Mouse (Mus musculus) kidney, embryonic 16.5 days (tissue): ENCODE data around the gene Arl3. TPM values are rescaled to one million over a fixed set of nuclear protein-coding genes. Genes with fewer than 3 reads are reported as not detected.

ENCODE experiments used
- ATAC-seq: fragments of 200-750 bp; cut with Nextera tagmentation; 2 replicates; pipeline ENCODE4 v1.8.0; 2017; ENCODE audit warnings: moderate TSS enrichment; ENCODE audit not compliant: low FRiP score, low TSS enrichment
- H3K27ac ChIP-seq: fragments of 300-500 bp; sonication (generic); 2 replicates; pipeline ENCODE4 v1.5.1; 2014; ENCODE audit warnings: low read length
- H3K27me3 ChIP-seq: fragments of 300-500 bp; sonication (generic); 2 replicates; pipeline ENCODE4 v1.6.1; 2014; ENCODE audit warnings: low read length, control low read depth, mixed read lengths; ENCODE audit not compliant: insufficient read depth
- H3K36me3 ChIP-seq: fragments of 300-500 bp; sonication (generic); 2 replicates; pipeline ENCODE4 v1.6.1; 2014; ENCODE audit warnings: low read length, control low read depth, mixed read lengths; ENCODE audit not compliant: insufficient read depth
- H3K4me1 ChIP-seq: fragments of 300-500 bp; sonication (generic); 2 replicates; pipeline ENCODE4 v1.6.1; 2014; ENCODE audit warnings: low read length, control low read depth, mixed read lengths; ENCODE audit not compliant: insufficient read depth
- H3K4me2 ChIP-seq: fragments of 300-500 bp; sonication (generic); replicated peaks from 2 replicates; pipeline ENCODE4 v1.6.1; 2014; ENCODE audit warnings: low read depth, low read length
- H3K4me3 ChIP-seq: fragments of 300-500 bp; sonication (generic); 2 replicates; pipeline ENCODE4 v1.5.1; 2014; ENCODE audit warnings: mild to moderate bottlenecking, low read length
- H3K9ac ChIP-seq: fragments of 300-500 bp; sonication (generic); replicated peaks from 2 replicates; pipeline ENCODE4 v1.6.1; 2014; ENCODE audit warnings: low read length
- H3K9me3 ChIP-seq: fragments of 300-500 bp; sonication (generic); 2 replicates; pipeline ENCODE4 v1.6.1; 2016; ENCODE audit warnings: low read length, control low read depth
- WGBS: fragments of 180-500 bp; shearing (Covaris S2); extraction: QIAGEN DNeasy Blood & Tissue Kit; methylation state at CpG from one replicate; pipeline ENCODE4 v1.1.7; 2014; 5-methylcytosine and 5-hydroxymethylcytosine counted together
- polyA plus RNA-seq: library from polyadenylated mRNA; unstranded; fragments of >200 nt; fragmentation: Nextera tagmentation; extraction: Ambion mirVana; gene quantifications from 2 replicates; pipeline ENCODE4 v1.2.1, GENCODE M21; 2015

The Arl3 gene
- polyA plus RNA-seq, 1 experiment from 2014 or later = 148 TPM

DNA sequence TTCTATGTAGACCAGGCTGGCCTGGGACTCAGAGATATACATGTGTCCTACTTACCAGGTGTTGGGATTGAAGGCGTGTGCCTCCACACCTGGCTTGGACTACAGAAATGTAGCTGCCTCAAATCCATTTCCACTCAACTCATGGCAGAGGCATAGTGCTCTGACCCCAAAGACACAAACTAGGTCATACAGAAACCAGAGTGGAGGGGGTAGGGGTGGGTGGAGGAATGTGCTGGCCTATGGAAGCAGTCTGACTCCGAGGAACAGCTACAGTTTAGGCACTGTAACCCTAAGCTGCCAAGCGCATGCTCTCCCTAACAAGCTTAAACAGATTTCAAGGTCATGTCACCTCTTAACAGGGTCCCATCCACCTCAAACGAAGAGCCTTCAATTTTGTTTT lies 9.4 kb downstream of the Arl3 start:
- Histone ChIP-seq H3K36me3 (no peaks in the 10 kb centered on the region), H3K4me2 (no peak overlapping the region), H3K27ac (no peak overlapping the region), H3K27me3 (no peaks in the 10 kb centered on the region), H3K9ac (no peak overlapping the region), H3K4me1 (peaks cover 6% of the 10 kb centered on the region; the same call in 1 of the 2 replicates), H3K4me3 (no peak overlapping the region), H3K9me3 (no peaks in the 10 kb centered on the region)
- ATAC-seq = no peak
- WGBS = 75% methylated on average over 4 of the region's 4 CpGs

DNA sequence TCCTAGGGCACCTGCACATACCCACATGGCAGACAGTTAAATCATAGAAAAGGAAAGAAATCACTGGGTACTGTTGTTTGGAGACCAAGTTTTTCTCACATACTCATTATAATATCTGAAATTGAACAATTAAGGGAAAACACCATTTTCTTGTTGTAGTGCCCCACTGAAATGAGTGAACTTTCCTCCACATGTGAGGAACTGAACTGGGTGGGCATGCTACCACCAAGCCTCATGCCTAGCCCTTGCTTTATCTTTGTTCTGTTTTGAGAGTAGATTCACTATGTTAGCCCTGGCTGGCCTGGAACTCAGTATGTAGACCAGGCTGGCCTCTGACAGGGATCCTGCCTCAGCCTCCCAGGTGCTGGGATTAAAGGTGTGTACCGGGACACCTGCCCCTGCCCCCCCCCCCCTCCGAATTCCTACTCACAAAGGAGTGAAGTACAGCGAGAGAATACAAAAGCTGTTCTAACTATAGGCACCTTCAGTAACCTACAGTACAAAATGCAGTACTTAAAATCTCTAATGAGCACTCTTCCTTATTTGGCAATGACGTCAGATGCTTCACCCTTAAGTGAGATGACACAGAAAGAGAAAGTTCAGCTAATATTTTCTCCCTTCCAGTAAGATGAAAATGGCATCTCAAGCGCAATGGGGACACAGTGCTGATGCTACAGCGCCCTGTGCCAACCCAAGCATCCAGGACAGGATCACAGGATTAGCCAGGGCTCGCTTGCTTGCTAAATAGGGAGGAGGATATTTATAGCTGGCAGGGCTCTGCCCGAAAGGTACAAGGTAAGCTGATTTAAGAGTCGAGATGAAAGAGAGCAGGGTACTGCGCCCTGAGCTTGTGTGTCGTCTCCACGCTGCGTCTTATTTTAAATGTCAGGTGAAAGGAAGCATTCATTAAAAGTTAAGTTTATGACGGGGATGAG lies 10.2 kb downstream of the Arl3 start:
- H3K27me3 ChIP-seq = no peaks in the 10 kb centered on the region
- no peak overlapping the region for H3K27ac ChIP-seq
- 83% methylated on average over 14 of the region's 14 CpGs for WGBS
- no peak for ATAC-seq
- H3K9ac ChIP-seq = no peak overlapping the region
- H3K4me2 ChIP-seq = no peak overlapping the region
- no peaks in the 10 kb centered on the region for H3K9me3 ChIP-seq
- H3K4me1 ChIP-seq = peaks cover 6% of the 10 kb centered on the region; the same call in 1 of the 2 replicates
- peaks cover 3% of the 10 kb centered on the region; the same call in 1 of the 2 replicates for H3K36me3 ChIP-seq
- no peak overlapping the region for H3K4me3 ChIP-seq

DNA sequence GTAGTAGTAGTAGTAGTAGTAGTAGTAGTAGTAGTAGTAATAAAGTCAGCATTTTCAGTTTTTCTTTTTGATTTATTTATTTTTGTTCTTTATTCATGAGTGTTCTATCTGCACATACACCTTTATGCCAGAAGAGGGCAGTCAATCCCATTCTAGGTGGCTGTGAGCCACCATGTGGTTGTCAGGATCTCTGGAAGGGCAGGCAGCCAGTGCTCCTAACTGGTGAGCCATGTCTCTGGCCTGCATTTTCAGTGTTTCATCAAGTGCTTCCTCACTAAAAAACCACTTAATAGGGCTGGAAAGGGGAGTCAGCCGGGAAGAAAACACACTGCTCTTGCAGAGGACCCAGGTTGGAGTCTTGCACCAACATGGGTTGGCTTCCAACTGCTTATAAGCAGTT lies 10.9 kb downstream of the Arl3 start:
- no peak for ATAC-seq
- 35% methylated on average over 1 of the region's 1 CpGs for WGBS
- peaks cover 6% of the 10 kb centered on the region; the same call in 1 of the 2 replicates for H3K4me1 ChIP-seq
- no peaks in the 10 kb centered on the region for H3K27me3 ChIP-seq
- peaks cover 8% of the 10 kb centered on the region; the same call in 1 of the 2 replicates for H3K36me3 ChIP-seq
- no peaks in the 10 kb centered on the region for H3K9me3 ChIP-seq
- H3K4me2 ChIP-seq = no peak overlapping the region
- H3K4me3 ChIP-seq = no peak overlapping the region
- no peak overlapping the region for H3K27ac ChIP-seq
- no peak overlapping the region for H3K9ac ChIP-seq

DNA sequence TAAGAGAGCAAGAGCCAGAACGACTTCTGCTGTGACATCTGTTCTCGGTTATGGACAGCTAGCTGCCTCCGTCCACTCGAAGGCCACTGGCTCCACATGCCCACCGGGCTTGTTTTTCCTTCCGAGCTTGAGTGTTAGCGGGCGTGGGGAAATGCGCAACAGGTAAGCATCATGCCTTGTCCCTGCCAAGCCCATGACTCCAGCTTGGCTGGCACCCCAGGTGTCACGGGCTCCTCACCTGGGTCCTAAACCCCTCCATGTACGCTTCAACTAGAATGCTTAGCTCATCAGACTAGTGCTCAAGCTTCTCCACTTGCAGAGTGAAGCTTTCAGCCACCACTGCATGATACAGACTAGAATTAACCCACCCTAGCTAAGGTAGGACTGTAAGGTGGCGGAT lies 14.4 kb downstream of the Arl3 start:
- no peak overlapping the region for H3K4me2 ChIP-seq
- no peak overlapping the region for H3K27ac ChIP-seq
- ATAC-seq = no peak
- 80% methylated on average over 12 of the region's 12 CpGs for WGBS
- no peak overlapping the region for H3K9ac ChIP-seq
- no peak overlapping the region for H3K4me3 ChIP-seq
- peaks cover 2% of the 10 kb centered on the region; the same call in 1 of the 2 replicates for H3K4me1 ChIP-seq
- no peaks in the 10 kb centered on the region for H3K9me3 ChIP-seq
- peaks cover 8% of the 10 kb centered on the region; the same call in 1 of the 2 replicates for H3K36me3 ChIP-seq
- no peaks in the 10 kb centered on the region for H3K27me3 ChIP-seq

DNA sequence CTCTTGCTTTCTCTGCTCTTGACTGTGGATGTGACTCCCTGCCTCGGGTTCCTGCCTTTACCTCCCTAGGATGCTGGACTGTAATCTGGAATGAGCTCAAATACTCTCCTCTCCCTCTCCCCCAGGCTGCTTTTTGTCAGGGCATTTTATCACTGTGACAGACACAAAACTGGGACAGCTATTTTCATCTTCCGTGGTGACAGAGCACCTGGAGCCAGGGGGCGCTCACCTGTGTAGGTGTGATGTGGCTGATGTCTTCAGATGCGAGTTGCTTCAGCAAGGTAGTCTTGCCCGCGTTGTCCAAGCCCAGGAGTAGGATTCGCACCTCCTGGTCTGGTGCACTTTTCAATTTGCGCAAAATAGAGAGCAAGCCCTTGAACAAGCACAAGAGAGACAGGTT lies 15.0 kb downstream of the Arl3 start:
- WGBS = 83% methylated on average over 8 of the region's 8 CpGs
- H3K27me3 ChIP-seq = no peaks in the 10 kb centered on the region
- ATAC-seq = no peak
- no peak overlapping the region for H3K9ac ChIP-seq
- H3K27ac ChIP-seq = no peak overlapping the region
- H3K4me3 ChIP-seq = no peak overlapping the region
- no peaks in the 10 kb centered on the region for H3K9me3 ChIP-seq
- no peak overlapping the region for H3K4me2 ChIP-seq
- H3K4me1 ChIP-seq = peaks cover 2% of the 10 kb centered on the region; the same call in 1 of the 2 replicates
- H3K36me3 ChIP-seq = peaks cover 8% of the 10 kb centered on the region; the same call in 1 of the 2 replicates

DNA sequence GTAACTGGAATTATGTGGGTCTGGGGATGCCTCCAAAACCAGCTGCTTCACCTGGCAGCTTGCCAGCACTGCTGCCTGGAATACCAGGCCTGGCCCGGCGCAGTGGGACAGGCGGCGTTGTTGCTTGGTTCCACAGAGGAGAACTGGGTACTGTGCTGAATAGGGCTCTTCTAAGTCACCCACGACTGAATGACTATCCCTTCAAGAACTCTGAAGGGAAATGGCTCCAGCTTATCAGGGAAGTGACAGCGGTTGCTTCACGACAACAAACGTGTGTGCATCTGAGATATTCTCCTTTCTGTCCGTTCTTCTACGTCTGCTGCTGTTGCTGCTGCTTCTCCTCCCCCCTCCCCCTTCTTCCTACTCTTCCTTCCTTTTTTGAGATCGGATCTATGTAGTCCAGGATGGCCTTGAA lies 19.4 kb downstream of the Arl3 start:
- peaks cover 34% of the 10 kb centered on the region for H3K36me3 ChIP-seq
- H3K4me1 ChIP-seq = no peaks in the 10 kb centered on the region
- no peaks in the 10 kb centered on the region for H3K27me3 ChIP-seq
- H3K9ac ChIP-seq = no peak overlapping the region
- H3K4me2 ChIP-seq = no peak overlapping the region
- ATAC-seq = no peak
- no peak overlapping the region for H3K4me3 ChIP-seq
- no peak overlapping the region for H3K27ac ChIP-seq
- no peaks in the 10 kb centered on the region for H3K9me3 ChIP-seq
- 66% methylated on average over 11 of the region's 11 CpGs for WGBS

DNA sequence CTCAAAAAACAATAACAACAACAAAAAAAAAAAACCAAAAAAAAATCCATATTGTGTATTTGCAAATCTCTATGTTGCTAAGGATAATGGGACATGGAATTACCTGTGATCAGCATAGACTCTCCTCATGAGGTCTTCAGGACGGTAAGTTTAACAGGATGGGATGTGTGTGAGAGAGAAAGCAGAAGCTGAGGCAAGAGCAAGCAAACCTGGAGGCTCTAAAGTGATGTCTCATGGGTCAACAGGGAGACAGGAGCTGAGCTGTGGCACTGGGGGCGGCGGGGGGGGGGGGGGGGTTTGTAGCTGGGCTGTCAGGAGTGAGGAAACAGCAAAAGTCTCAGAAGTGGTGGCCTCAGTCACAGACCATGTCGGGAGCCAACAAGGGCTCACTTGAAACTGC lies 20.5 kb downstream of the Arl3 start:
- Histone ChIP-seq H3K4me2 (no peak overlapping the region), H3K9me3 (no peaks in the 10 kb centered on the region), H3K4me1 (no peaks in the 10 kb centered on the region), H3K9ac (no peak overlapping the region), H3K4me3 (no peak overlapping the region), H3K36me3 (peaks cover 27% of the 10 kb centered on the region), H3K27me3 (no peaks in the 10 kb centered on the region), H3K27ac (no peak overlapping the region)
- WGBS = 87% methylated on average over 4 of the region's 4 CpGs
- no peak for ATAC-seq

DNA sequence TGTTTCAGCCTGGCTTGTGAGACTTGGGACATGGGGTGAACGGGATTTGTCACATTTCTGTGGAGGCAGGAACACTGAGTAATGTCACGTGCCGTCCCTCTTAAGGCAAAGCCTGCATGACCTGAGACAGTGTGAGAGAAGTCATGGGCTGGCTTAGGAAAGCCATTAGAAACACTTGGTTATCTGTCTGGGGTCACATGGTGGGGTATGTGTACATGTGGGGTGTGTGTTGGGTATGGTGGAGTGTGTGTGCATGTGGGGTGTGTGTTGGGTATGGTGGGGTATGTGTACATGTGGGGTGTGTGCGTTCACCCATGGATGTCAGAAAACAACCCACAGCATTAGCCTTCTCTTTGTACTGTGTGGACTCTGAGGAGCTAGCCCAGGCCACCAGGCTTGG lies 22.6 kb downstream of the Arl3 start:
- no peak for ATAC-seq
- Histone ChIP-seq H3K4me1 (no peaks in the 10 kb centered on the region), H3K4me2 (no peak overlapping the region), H3K9ac (no peak overlapping the region), H3K4me3 (no peak overlapping the region), H3K27me3 (no peaks in the 10 kb centered on the region), H3K36me3 (peaks cover 26% of the 10 kb centered on the region), H3K27ac (no peak overlapping the region), H3K9me3 (no peaks in the 10 kb centered on the region)
- 87% methylated on average over 4 of the region's 4 CpGs for WGBS

DNA sequence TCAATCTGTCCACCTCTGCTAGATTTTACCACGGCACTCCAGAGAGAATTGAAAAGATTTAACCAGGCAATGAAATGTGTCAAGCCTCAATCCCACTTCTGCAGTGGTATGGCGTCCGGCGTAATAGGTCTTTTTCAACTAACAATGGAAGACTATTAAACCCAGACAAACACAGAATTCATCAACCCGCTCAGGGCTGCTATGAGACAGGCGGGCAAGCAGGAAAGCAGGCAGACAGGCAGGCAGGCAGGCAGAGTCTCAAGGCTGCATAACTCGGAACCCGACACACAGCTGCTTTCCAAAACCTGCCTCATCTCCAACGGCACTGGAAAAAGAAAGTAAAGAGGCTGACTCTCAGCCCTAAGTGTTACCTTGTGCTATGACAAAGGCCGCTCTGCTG lies 24.9 kb downstream of the Arl3 start:
- no peak overlapping the region for H3K9ac ChIP-seq
- H3K36me3 ChIP-seq = peaks cover 27% of the 10 kb centered on the region
- H3K4me3 ChIP-seq = no peak overlapping the region
- no peaks in the 10 kb centered on the region for H3K9me3 ChIP-seq
- H3K4me2 ChIP-seq = no peak overlapping the region
- no peak for ATAC-seq
- 82% methylated on average over 10 of the region's 10 CpGs for WGBS
- H3K27me3 ChIP-seq = no peaks in the 10 kb centered on the region
- H3K27ac ChIP-seq = peak overlapping the region; percentile 48; the same call in 1 of the 2 replicates
- H3K4me1 ChIP-seq = no peaks in the 10 kb centered on the region

DNA sequence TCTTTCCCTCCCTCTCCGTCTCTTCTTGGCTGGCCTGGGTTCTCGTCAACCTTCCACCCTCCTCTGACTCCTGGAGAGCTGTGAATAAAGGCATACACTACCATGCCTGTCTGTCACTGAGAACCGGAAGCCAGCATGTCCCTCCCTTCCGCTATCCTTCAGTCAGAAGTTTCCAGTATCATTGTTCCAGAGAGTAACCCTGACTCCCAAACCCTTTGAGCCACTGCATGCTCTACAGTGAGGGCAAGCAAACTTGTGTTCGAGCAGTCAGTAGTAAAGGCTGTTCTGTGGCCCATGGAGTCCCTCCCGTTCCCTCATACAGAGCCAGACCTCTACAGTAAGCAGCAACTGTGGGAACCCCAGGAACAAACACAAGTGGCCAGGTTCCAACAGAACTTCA lies 25.4 kb downstream of the Arl3 start:
- 47% methylated on average over 6 of the region's 6 CpGs for WGBS
- Histone ChIP-seq H3K27me3 (no peaks in the 10 kb centered on the region), H3K9me3 (no peaks in the 10 kb centered on the region), H3K4me1 (no peaks in the 10 kb centered on the region), H3K4me3 (no peak overlapping the region), H3K4me2 (no peak overlapping the region), H3K27ac (peak overlapping the region; percentile 48; the same call in 1 of the 2 replicates), H3K9ac (no peak overlapping the region), H3K36me3 (peaks cover 33% of the 10 kb centered on the region)
- peak; percentile 59; the same call in 1 of the 2 replicates for ATAC-seq
